Mouse (Mus musculus) gastrocnemius, adult 2 months (tissue): ENCODE measurements around the gene Tab1. TPM values are rescaled to one million over a fixed set of nuclear protein-coding genes. Genes with fewer than 3 reads are reported as not detected.

Experiments used
- DNase-seq: peaks from one replicate; pipeline ENCODE4 v3.0.0; 2022
- H3K27ac ChIP-seq: fragments of 200-600 bp; 2 replicates; pipeline ENCODE4 v1.8.1; 2022; ENCODE audit warnings: mild to moderate bottlenecking
- H3K4me3 ChIP-seq: fragments of 200-600 bp; 2 replicates; pipeline ENCODE4 v1.8.1; 2022; ENCODE audit warnings: mild to moderate bottlenecking, moderate library complexity
- CTCF ChIP-seq: fragments of 200-600 bp; IDR thresholded peaks from 2 replicates; pipeline ENCODE4 v1.8.1; 2022; ENCODE audit warnings: antibody characterized with exemption, mild to moderate bottlenecking, moderate library complexity
- intact Hi-C: fragments of 180-260 bp; cut with DNase I; formaldehyde crosslinking; loops from one replicate; pipeline ENCODE4 v1.15.1; 2025
- long read RNA-seq, 2 experiments: library from polyadenylated mRNA; stranded (forward); transcript quantifications; one replicate each; pipeline ENCODE4 v2.0.0; 2021
- total RNA-seq, 2 experiments: library from RNA; stranded (reverse); gene quantifications; 2 replicates each; pipeline ENCODE4 v1.2.3; 2021

Tab1 gene
- total RNA-seq = 10 to 100 TPM; 13.0 to 16.1 TPM
- long read RNA-seq, experiment 1, transcript Tab1-201 (11 exons, 2,964 nt) = major isoform, 30 of 40 reads
- long read RNA-seq, experiment 1, partial matches to known transcripts = 4 of 40 reads
- long read RNA-seq, experiment 1, other reads (novel, unspliced or antisense) = 6 of 40 reads
- long read RNA-seq, experiment 2, transcript Tab1-201 (11 exons, 2,964 nt) = major isoform, 22 of 34 reads
- long read RNA-seq, experiment 2, partial matches to known transcripts = 2 of 34 reads
- long read RNA-seq, experiment 2, other reads (novel, unspliced or antisense) = 10 of 34 reads

DNA sequence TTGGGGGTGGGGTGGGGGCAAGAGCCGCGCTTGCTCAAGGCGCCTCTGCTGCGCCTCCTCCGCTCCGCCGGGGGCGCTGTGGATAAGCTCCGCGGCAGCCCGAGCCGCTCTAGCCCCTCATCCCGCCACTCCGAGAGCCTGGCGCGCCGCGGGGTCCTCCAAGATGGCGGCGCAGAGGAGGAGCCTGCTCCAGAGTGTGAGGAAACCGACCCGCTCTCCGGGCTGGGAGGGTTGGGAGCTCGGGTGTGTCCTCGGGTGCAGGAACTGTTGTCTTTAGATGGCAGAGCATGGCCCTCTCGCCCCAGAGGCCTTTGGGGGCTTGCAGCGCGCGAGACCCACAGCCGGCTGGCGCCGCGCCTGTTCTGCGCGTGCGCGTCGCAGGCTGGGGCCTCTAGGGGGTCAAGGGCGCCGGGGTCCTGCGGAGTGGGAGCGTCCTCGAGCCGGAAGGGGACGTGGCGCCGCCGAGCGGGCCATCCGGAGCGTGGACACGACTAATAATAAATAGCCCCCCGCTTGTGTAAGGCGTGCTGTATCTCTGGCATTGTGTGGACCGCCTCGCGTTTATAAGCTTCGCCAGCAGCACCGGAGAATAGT lies at the start of gene Tab1:
Gene Tab1, plus strand, starts transcription at position 135 of the 594 bp plus-strand sequence.
- DNase-seq = peak; percentile 96
- Histone ChIP-seq H3K4me3 (peak within 1 kb of the TSS; percentile 95), H3K27ac (peak within 1 kb of the TSS; percentile 98)
- intact Hi-C loops = loop anchor here (2.0 kb wide), 1 partner anchor 42 kb away; the partner anchor contains the start of genes Rpl3 and Syngr1
- TF ChIP-seq CTCF = peak; percentile 87

DNA sequence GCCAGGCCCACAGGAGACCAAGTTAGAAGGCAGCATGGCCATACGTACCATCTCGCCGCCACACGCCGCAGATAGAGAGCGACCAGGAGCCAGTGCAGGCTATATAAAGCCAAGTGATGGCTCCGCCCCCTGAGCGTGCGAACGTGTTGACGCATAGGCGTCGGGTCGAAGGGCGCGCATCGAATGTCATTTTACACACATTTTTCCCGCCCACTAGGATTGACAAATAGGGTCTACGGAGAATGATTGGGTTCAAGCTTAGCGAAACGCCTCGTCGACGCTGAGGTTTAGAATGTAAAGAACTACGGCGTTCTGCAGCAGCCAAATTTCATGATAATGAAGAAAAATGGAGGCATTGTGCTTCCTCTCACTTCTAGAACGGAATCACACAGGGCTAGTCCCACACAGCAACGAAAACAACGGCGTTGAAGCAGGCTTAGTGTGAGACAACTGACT lies 49.6 kb upstream of the Tab1 start:
- H3K27ac ChIP-seq = peak overlapping the region; percentile 95
- peak overlapping the region; percentile 85 for H3K4me3 ChIP-seq
- intact Hi-C loops = loop anchor here (5.0 to 10.0 kb wide), 3 partner anchors 251 to 621 kb away; partner anchors contain the start of genes Cbx6, Npcd and Sun2
- TF ChIP-seq CTCF = no peak
- peak; percentile 97 for DNase-seq

- intact Hi-C loops = loop anchor here (5.0 to 10.0 kb wide), 3 partner anchors 251 to 621 kb away; partner anchors contain the start of genes Cbx6, Npcd and Sun2
- peak overlapping the region; percentile 85 for H3K4me3 ChIP-seq
- TF ChIP-seq CTCF = no peak
- no peak for DNase-seq
- H3K27ac ChIP-seq = peak overlapping the region; percentile 95
These were observed 49.2 kb upstream of the Tab1 start for GRCm38 (mm10) chr15:80083740-80084139.

GRCm38 (mm10) chr15:80087406-80088012 lies 45.4 kb upstream of the Tab1 start:
- intact Hi-C loops = loop anchor here (10.0 kb wide), 2 partner anchors 343 to 617 kb away; partner anchors contain the start of gene Sun2
- no peak overlapping the region for H3K27ac ChIP-seq
- no peak for TF ChIP-seq CTCF
- no peak overlapping the region for H3K4me3 ChIP-seq
- no peak for DNase-seq

- intact Hi-C loops = loop anchor here (10.0 kb wide), 2 partner anchors 344 to 616 kb away; partner anchors contain the start of gene Sun2
- TF ChIP-seq CTCF = peak; percentile 91
- no peak overlapping the region for H3K4me3 ChIP-seq
- H3K27ac ChIP-seq = no peak overlapping the region
- peak; percentile 90 for DNase-seq
These were observed 44.3 kb upstream of the Tab1 start for GRCm38 (mm10) chr15:80088637-80089036.

- Histone ChIP-seq H3K4me3 (no peak overlapping the region), H3K27ac (peak overlapping the region; percentile 93)
- no peak for DNase-seq
- intact Hi-C loops = loop anchor here (2.0 to 5.0 kb wide), 2 partner anchors 43 to 137 kb away; partner anchors contain the start of gene Tab1
- no peak for TF ChIP-seq CTCF
These were observed 42.8 kb upstream of the Tab1 start for GRCm38 (mm10) chr15:80090155-80090554.

- no peak for DNase-seq
- no peak for TF ChIP-seq CTCF
- intact Hi-C loops = loop anchor here (2.0 to 5.0 kb wide), 2 partner anchors 42 to 137 kb away; partner anchors contain the start of gene Tab1
- peak overlapping the region; percentile 87 for H3K4me3 ChIP-seq
- H3K27ac ChIP-seq = peak overlapping the region; percentile 93
These were observed 42.2 kb upstream of the Tab1 start for GRCm38 (mm10) chr15:80090741-80091120.

DNA sequence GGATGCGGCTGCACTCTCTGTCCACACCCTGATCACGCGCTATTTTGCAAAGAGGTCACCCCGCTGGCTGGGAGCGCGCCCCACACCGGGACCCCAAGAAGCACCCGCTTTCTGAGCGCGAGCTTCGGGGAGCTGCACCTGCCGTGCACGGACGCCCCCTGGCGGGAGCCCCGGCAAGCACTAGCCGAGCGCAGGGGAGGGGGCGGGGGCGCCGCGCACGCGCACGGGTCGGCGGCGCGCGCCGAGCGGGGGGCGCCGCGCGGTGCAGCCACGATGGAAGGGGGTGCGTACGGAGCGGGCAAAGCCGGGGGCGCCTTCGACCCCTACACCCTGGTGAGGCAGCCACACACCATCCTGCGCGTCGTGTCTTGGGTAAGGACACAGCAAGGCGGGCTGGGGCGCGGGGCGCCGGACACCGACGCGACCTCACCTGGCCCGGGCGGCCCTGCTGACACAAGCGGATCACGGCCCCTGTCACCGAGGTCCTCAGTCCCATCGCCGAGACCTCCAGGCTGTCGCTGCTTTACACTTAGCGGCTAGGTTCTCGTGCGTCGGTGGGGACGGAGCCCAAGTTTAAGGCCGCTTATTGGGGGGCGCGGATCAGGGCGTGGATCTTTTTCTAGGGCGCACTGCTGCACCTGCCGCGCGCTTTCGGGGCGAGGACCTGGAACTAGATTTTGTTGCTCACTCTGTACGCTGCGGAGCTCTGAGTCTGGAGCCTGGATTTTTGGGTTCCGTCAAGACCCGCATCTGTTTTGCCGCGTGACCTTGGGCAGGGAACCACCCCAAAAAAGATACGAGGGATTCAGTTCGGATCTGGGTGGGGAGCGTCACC lies 41.6 kb upstream of the Tab1 start, which contains the start of the genes Syngr1 and Rpl3:
Gene Syngr1, plus strand, starts transcription at position 214 of the 835 bp plus-strand sequence.
Gene Rpl3, minus strand, starts transcription at position 748 of the 835 bp plus-strand sequence.
- peak within 1 kb of the TSS; percentile 93 for H3K27ac ChIP-seq
- intact Hi-C loops = loop anchor here (2.0 to 5.0 kb wide), 2 partner anchors 41 to 136 kb away; partner anchors contain the start of gene Tab1

GRCm38 (mm10) chr15:80092041-80092441 lies 40.9 kb upstream of the Tab1 start:
- peak overlapping the region; percentile 87 for H3K4me3 ChIP-seq
- no peak for TF ChIP-seq CTCF
- peak overlapping the region; percentile 93 for H3K27ac ChIP-seq
- intact Hi-C loops = loop anchor here (5.0 kb wide), 1 partner anchor 135 kb away; no protein-coding TSS in a partner anchor
- DNase-seq = no peak

More for the DNA sequence above, 41.6 kb upstream of the Tab1 start, which contains the start of the genes Syngr1 and Rpl3:
- peak within 1 kb of the TSS; percentile 87 for H3K4me3 ChIP-seq
- DNase-seq = peak; percentile 91
- peak; percentile 86 for TF ChIP-seq CTCF

GRCm38 (mm10) chr15:80092599-80092998 lies 40.3 kb upstream of the Tab1 start:
- no peak for DNase-seq
- Histone ChIP-seq H3K4me3 (no peak overlapping the region), H3K27ac (no peak overlapping the region)
- no peak for TF ChIP-seq CTCF
- intact Hi-C loops = loop anchor here (5.0 kb wide), 1 partner anchor 135 kb away; no protein-coding TSS in a partner anchor

GRCm38 (mm10) chr15:80094201-80094600 lies 38.7 kb upstream of the Tab1 start:
- intact Hi-C loops = loop anchor here (5.0 kb wide), 1 partner anchor 133 kb away; no protein-coding TSS in a partner anchor
- no peak for DNase-seq
- Histone ChIP-seq H3K27ac (no peak overlapping the region), H3K4me3 (no peak overlapping the region)
- no peak for TF ChIP-seq CTCF
